Mouse (Mus musculus) heart, embryonic 11.5 days (tissue): Measurements from ENCODE around the gene Acsm2. TPM values are rescaled to one million over a fixed set of nuclear protein-coding genes. Genes with fewer than 3 reads are reported as not detected.
"Not testable (repeated sequence)": the region's sequence is repeated elsewhere in the genome, so short reads cannot be mapped to it uniquely, and the experiment has no call there.

Experiments used
- ATAC-seq: fragments of 200-750 bp; cut with Nextera tagmentation; replicated peaks from 2 replicates; pipeline ENCODE4 v1.8.0; 2017; ENCODE audit warnings: moderate library complexity; ENCODE audit not compliant: insufficient number of reproducible peaks, low FRiP score, low TSS enrichment
- H3K27ac ChIP-seq: fragments of 300-500 bp; sonication (generic); 2 replicates; pipeline ENCODE4 v1.5.1; 2014; ENCODE audit warnings: mild to moderate bottlenecking, low read depth, low read length
- H3K27me3 ChIP-seq: fragments of 300-500 bp; sonication (generic); 2 replicates; pipeline ENCODE4 v1.6.1; 2014; ENCODE audit warnings: mild to moderate bottlenecking, low read length, mixed read lengths; ENCODE audit not compliant: control insufficient read depth, insufficient read depth
- H3K36me3 ChIP-seq: fragments of 300-500 bp; sonication (generic); 2 replicates; pipeline ENCODE4 v1.6.1; 2014; ENCODE audit warnings: mild to moderate bottlenecking, low read length, moderate library complexity, mixed read lengths; ENCODE audit not compliant: control insufficient read depth, insufficient read depth
- H3K4me1 ChIP-seq: fragments of 300-500 bp; sonication (generic); 2 replicates; pipeline ENCODE4 v1.6.1; 2014; ENCODE audit warnings: low read length; ENCODE audit not compliant: control insufficient read depth, insufficient read depth
- H3K4me2 ChIP-seq: fragments of 300-500 bp; sonication (generic); 2 replicates; pipeline ENCODE4 v1.6.1; 2014; ENCODE audit warnings: mild to moderate bottlenecking, moderate library complexity
- H3K4me3 ChIP-seq: fragments of 300-500 bp; sonication (generic); 2 replicates; pipeline ENCODE4 v1.5.1; 2014; ENCODE audit warnings: low read depth, low read length
- H3K9ac ChIP-seq: fragments of 300-500 bp; sonication (generic); 2 replicates; pipeline ENCODE4 v1.6.1; 2014; ENCODE audit warnings: mild to moderate bottlenecking, low read depth, low read length, moderate library complexity
- H3K9me3 ChIP-seq: fragments of 300-500 bp; sonication (generic); replicated peaks from 2 replicates; pipeline ENCODE4 v1.6.1; 2016; ENCODE audit warnings: low read length; ENCODE audit not compliant: control insufficient read depth
- WGBS: fragments of 180-500 bp; shearing (Covaris S2); extraction: QIAGEN DNeasy Blood & Tissue Kit; methylation state at CpG from one replicate; pipeline ENCODE4 v1.1.7; 2014; ENCODE audit not compliant: insufficient replicate concordance; 5-methylcytosine and 5-hydroxymethylcytosine counted together
- polyA plus RNA-seq: library from polyadenylated mRNA; unstranded; fragments of >200 nt; fragmentation: Nextera tagmentation; extraction: Ambion mirVana; gene quantifications from 2 replicates; pipeline ENCODE4 v1.2.1, GENCODE M21; 2014

Acsm2 gene
- polyA plus RNA-seq, 1 experiment from 2014 or later = not detected

DNA sequence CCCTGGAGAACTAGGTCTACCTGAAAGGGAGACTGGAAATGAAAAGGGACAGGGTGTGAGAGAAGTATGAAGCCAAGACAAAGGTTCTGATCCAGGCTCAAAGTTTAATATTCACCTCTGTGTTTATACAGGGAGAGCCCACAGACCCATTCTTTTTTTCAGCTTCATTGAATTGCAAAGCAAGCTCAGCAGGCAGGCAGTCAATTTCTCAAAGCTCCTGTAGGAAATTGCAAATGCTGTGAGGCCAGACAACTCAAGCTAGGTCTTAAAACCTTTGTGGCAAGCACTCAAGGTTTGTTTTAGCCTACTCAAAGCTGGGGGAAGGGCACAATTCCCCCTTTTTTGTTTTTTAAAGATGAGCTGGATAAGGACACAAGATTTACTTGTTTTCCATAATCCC is 8.6 kb upstream of the Acsm2 start:
- H3K4me3 ChIP-seq = no peak overlapping the region
- no peaks in the 10 kb centered on the region for H3K36me3 ChIP-seq
- ATAC-seq = no peak
- H3K4me1 ChIP-seq = no peaks in the 10 kb centered on the region
- H3K9ac ChIP-seq = no peak overlapping the region
- H3K9me3 ChIP-seq = no peaks in the 10 kb centered on the region
- H3K27ac ChIP-seq = no peak overlapping the region
- H3K4me2 ChIP-seq = no peak overlapping the region
- H3K27me3 ChIP-seq = no peaks in the 10 kb centered on the region

DNA sequence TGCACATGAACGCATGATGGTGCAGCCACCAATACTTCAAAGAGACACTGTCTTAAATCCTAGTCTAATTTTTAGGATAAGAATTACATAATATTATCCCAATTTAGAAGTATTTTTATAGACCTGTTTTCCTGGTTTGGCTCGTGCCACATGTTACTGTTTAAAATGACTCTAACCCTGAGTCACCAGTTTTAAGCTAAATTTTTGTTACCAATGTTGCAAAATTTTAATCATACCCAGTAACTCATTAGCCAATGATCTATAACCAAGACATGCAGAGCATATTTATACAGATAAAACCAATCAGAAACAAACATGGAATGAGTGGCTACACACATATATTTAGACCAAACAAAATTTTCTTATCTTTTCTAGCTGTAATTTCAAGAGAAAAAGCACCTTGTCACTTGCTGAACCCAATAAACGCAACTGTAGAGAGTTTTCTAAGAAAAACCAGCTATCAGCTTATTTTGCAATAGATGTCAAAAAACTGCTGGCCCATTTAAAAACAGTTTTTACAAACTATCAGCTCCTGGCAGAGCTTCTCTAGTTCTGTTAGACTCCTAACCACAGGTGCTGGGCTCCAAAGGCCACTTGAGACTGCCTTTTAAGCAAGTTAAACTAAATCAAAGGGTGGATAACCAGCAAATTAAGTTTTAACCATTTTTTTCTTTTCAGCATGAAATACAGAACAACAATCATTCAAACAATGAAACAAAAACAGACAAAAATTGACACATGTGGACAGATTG is 3.5 kb upstream of the Acsm2 start:
- Histone ChIP-seq H3K27ac (no peak overlapping the region), H3K9ac (no peak overlapping the region), H3K4me1 (no peaks in the 10 kb centered on the region), H3K9me3 (no peaks in the 10 kb centered on the region), H3K4me2 (no peak overlapping the region), H3K36me3 (no peaks in the 10 kb centered on the region), H3K4me3 (no peak overlapping the region), H3K27me3 (no peaks in the 10 kb centered on the region)
- no peak for ATAC-seq
- 74% methylated on average over 3 of the region's 3 CpGs for WGBS

DNA sequence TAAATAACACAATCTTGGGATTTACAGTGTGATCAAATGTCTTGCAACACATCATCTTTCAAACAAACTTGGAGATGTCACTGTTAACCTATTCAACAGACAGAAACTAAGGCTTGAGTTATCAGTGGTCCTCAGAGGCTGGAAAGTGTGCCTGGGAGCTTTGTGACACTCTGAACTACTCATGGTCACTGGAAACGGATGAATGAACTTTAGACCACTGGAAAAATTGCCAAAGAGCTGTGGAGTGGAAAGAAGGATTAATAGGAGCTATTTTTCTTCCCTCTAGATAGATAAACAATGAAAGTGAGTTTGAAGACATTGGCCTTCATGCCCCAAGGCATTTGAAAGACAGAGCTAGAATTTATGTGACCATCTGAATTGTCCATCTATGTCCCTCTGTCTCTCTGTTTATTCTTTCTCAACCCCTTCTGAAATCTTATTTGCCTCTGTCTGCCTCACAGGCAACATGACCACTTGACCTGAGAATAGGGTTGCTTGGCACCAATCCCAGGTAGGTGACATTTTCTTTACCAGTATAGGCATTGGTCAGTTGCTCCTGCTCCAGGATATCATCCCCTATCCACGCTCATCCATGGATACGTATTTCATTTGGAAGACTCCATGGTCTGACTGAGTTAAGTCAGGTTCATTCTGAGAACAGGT is 5.8 kb downstream of the Acsm2 start:
- Histone ChIP-seq H3K36me3 (no peaks in the 10 kb centered on the region), H3K27me3 (no peaks in the 10 kb centered on the region), H3K4me2 (no peak overlapping the region), H3K4me1 (no peaks in the 10 kb centered on the region), H3K4me3 (no peak overlapping the region), H3K9ac (no peak overlapping the region), H3K27ac (no peak overlapping the region), H3K9me3 (no peaks in the 10 kb centered on the region)
- 66% methylated on average over 3 of the region's 3 CpGs for WGBS
- ATAC-seq = no peak

DNA sequence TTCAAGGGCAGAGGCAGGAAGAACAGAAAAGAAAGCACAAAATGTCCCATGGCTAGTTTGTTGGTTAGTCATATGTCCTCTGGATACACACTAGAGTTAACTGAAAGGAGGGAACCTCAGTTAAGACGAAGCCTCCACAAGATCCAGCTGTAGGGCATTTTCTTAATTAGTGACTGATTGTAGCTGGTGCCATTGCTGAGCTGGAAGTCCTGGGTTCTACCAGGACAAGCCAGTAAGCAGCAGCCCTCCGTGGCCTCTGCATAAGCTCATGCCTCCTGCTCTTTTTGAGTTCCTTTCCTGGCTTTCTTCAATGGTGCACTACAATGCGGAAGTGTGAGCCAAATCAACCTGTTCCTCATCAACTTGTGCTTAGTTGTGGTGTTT is 6.3 kb downstream of the Acsm2 start:
- Histone ChIP-seq H3K27ac (no peak overlapping the region), H3K9me3 (no peaks in the 10 kb centered on the region), H3K4me2 (no peak overlapping the region), H3K27me3 (no peaks in the 10 kb centered on the region), H3K4me1 (no peaks in the 10 kb centered on the region), H3K36me3 (no peaks in the 10 kb centered on the region), H3K4me3 (no peak overlapping the region), H3K9ac (no peak overlapping the region)
- ATAC-seq = no peak
- 84% methylated on average over 3 of the region's 3 CpGs for WGBS

DNA sequence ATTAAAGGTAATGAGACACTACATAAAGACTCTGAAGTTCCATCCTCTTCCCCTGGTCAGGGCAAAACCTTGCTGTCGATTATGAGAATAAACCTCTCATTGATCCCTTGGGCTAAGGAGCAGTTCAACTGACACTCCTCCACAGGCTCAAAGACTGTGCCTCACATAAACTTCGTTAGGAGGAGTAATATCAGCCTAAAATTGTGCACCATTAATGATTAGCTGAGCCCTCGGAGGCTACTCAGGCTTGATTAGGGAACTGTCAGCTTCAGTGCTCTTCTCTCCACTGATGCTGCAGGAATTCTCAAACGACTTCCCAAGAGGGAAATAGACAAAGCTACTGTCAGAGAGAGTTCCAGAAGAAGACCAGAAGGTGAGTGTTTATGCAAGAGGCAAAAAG is 7.3 kb downstream of the Acsm2 start:
- H3K36me3 ChIP-seq = no peaks in the 10 kb centered on the region
- H3K27me3 ChIP-seq = no peaks in the 10 kb centered on the region
- no peak overlapping the region for H3K4me3 ChIP-seq
- H3K4me2 ChIP-seq = no peak overlapping the region
- H3K9ac ChIP-seq = no peak overlapping the region
- WGBS = 48% methylated on average over 4 of the region's 4 CpGs
- no peak for ATAC-seq
- H3K9me3 ChIP-seq = no peaks in the 10 kb centered on the region
- no peak overlapping the region for H3K27ac ChIP-seq
- no peaks in the 10 kb centered on the region for H3K4me1 ChIP-seq

DNA sequence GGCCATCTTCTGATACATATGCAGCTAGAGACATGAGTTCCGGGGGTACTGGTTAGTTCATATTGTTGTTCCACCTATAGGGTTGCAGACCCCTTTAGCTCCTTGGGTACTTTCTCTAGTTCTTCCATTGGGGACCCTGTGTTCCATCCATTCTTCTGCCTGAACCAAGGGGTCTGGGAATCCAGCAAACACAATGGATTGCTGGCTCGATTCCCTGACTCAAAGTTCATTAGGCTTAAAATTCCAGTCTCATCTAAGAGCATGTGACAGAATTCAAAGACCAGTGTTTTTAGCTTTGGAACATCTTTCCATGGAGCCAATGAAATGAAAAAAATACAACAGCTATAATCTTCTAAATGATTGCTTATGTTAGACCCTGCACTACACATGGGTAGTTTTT is 8.3 kb downstream of the Acsm2 start:
- not testable (repeated sequence) for H3K4me3 ChIP-seq, H3K27ac ChIP-seq, ATAC-seq, H3K4me2 ChIP-seq, H3K9ac ChIP-seq, H3K4me1 ChIP-seq, H3K36me3 ChIP-seq, H3K9me3 ChIP-seq, H3K27me3 ChIP-seq
- 85% methylated on average over 2 of the region's 2 CpGs for WGBS

DNA sequence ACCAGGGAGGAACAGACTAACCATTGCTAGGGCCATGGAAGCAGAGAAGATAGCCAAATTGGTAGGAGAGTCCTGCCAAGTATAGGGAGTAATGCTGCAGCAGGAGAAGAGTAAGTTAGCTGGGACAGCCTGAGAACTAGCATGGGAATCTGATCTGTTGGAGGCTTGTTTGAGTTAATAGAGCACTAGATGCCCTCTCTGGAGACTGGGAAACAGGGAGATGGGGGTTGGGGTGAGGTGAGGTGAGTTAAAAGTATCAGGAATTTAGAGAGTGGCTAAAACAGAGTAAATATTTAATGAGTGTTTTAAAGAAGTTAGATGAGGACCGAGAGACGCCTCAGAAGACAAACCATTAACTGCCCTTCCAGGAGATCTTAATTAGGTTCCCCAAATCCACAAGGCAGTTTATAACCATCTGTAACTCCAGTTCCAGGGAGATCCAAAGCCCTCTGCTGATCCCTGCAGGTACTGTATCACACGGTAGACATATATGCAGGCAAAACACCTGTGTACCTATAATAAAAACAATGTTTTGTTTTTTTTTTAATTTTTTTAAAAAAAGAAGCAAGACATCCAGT is 40.5 kb downstream of the Acsm2 start:
- H3K9ac ChIP-seq = no peak overlapping the region
- H3K4me1 ChIP-seq = no peaks in the 10 kb centered on the region

DNA sequence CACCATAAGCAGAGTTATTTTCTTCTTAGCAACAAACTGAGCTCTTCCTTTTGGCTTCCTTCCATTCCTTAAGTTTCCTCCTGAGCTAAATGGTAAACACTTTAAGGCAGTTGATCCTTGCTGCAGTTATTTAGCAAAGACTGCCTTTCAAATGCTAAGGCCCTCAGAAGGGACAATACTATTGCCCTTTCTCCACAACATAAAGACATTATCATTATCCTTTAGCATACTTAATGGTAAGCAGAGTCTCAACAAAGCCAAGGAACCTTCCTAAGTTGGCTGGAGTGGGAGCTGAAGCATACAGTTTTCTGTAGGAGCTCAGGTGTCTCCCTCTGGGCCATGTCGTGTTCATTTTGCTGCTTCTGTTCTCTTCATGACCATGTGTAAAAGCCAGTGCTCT is 41.2 kb downstream of the Acsm2 start:
- 19% methylated on average over 1 of the region's 1 CpGs for WGBS
- H3K4me1 ChIP-seq = no peaks in the 10 kb centered on the region
- H3K4me3 ChIP-seq = no peak overlapping the region
- H3K9ac ChIP-seq = no peak overlapping the region
- H3K9me3 ChIP-seq = no peaks in the 10 kb centered on the region
- no peak for ATAC-seq
- H3K36me3 ChIP-seq = no peaks in the 10 kb centered on the region
- H3K27me3 ChIP-seq = no peaks in the 10 kb centered on the region
- H3K4me2 ChIP-seq = no peak overlapping the region
- no peak overlapping the region for H3K27ac ChIP-seq

More for the DNA sequence above, 40.5 kb downstream of the Acsm2 start:
- no peak for ATAC-seq
- 80% methylated on average over 3 of the region's 3 CpGs for WGBS
- Histone ChIP-seq H3K4me2 (no peak overlapping the region), H3K36me3 (no peaks in the 10 kb centered on the region), H3K27ac (no peak overlapping the region), H3K4me3 (no peak overlapping the region), H3K27me3 (no peaks in the 10 kb centered on the region), H3K9me3 (no peaks in the 10 kb centered on the region)

DNA sequence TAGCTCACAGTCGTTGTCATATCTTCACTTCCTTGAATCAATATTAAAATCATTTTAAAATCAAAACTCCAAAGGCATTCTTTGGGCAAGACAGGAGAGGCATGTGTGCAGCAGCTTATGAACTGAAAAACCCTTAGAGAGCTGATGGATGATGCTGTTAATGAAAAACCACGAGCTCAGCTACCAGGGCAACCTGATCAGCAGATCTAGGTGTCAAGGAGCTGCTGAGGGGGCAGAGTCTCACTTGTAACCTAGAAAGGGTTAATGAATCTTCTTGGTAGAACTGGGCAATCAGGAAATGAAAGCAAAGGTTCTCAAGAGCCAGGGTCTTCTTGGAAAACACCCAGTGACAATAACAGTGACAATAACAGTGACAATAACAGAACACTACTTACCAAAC is 42.4 kb downstream of the Acsm2 start:
- no peaks in the 10 kb centered on the region for H3K36me3 ChIP-seq
- H3K27ac ChIP-seq = no peak overlapping the region
- no peak overlapping the region for H3K4me3 ChIP-seq
- no peaks in the 10 kb centered on the region for H3K4me1 ChIP-seq
- no peaks in the 10 kb centered on the region for H3K27me3 ChIP-seq
- 54% methylated on average over 2 of the region's 2 CpGs for WGBS
- H3K9me3 ChIP-seq = no peaks in the 10 kb centered on the region
- ATAC-seq = no peak
- H3K4me2 ChIP-seq = no peak overlapping the region
- H3K9ac ChIP-seq = no peak overlapping the region
